Mouse (Mus musculus): ENCODE results near the gene Thada. TPM values are rescaled to one million over a fixed set of nuclear protein-coding genes. Genes with fewer than 3 reads are reported as not detected.
A peak's percentile ranks its signal among the peaks of the same experiment; 100 is the strongest.

The Thada gene
- polyA plus RNA-seq, 1 experiment from 2014 or later, result 15.8 TPM

- peak overlapping the region; percentile 5; the same call in 1 of the 2 replicates for H3K27ac ChIP-seq (ENCODE audit: low read depth, low read length)
- 0 out of 2 replicates have a peak, but pooled peaks have one; percentile 29 for ATAC-seq (ENCODE audit: low FRiP score, low TSS enrichment)
Observed at GRCm38 (mm10) chr17:84261010-84261409, 205.0 kb downstream of the Thada start.

GRCm38 (mm10) chr17:84260226-84260625 is 205.8 kb downstream of the Thada start:
- no peak for ATAC-seq (ENCODE audit: low FRiP score, low TSS enrichment)
- Histone ChIP-seq H3K27ac (ENCODE audit: low read depth, low read length) (no peak overlapping the region), H3K36me3 (ENCODE audit: control insufficient read depth, insufficient read depth, low read length) (no peaks in the 10 kb centered on the region), H3K27me3 (ENCODE audit: control insufficient read depth, insufficient read depth, low read length) (no peaks in the 10 kb centered on the region), H3K9ac (ENCODE audit: low read depth, low read length) (no peak overlapping the region), H3K9me3 (ENCODE audit: control insufficient read depth, low read length) (no peaks in the 10 kb centered on the region), H3K4me3 (ENCODE audit: low read length) (no peak overlapping the region), H3K4me1 (ENCODE audit: control insufficient read depth, insufficient read depth, low read length) (peaks cover 45% of the 10 kb centered on the region), H3K4me2 (replicated peaks; ENCODE audit: low read depth, low read length) (no peak overlapping the region)

More at GRCm38 (mm10) chr17:84261010-84261409, 205.0 kb downstream of the Thada start:
- Histone ChIP-seq H3K4me3 (ENCODE audit: low read length) (no peak overlapping the region), H3K4me1 (ENCODE audit: control insufficient read depth, insufficient read depth, low read length) (peaks cover 46% of the 10 kb centered on the region), H3K9ac (ENCODE audit: low read depth, low read length) (no peak overlapping the region), H3K9me3 (ENCODE audit: control insufficient read depth, low read length) (no peaks in the 10 kb centered on the region), H3K27me3 (ENCODE audit: control insufficient read depth, insufficient read depth, low read length) (no peaks in the 10 kb centered on the region), H3K36me3 (ENCODE audit: control insufficient read depth, insufficient read depth, low read length) (no peaks in the 10 kb centered on the region), H3K4me2 (replicated peaks; ENCODE audit: low read depth, low read length) (no peak overlapping the region)

DNA sequence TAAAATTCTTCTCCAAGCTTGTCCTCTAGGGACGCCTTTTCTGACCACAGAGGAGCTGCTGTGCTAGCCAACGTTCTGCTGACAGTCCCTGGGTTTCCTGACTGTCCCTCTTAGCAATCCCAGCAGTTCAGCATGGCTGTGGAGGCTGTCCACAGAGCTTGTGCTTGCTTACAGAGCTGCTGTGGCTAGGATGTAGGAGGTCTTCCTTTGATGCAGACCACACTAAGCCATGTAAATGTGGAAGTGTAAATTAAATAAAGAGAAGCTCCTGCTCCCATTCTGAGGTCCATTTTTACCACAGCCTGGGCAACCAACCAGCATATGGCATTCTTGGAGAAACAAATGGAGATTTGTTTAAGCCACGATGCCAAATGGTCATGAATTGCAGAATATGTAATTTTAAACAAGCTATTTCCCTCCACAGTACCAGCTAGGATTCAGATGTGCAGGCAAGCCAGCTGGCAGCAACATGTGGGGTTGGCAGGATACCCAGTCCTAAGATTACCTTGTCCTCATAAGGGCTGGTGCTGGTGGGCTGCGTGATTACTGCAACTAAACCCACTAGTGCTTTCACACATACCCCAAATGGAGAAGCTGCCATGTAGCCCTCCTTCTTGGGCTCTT is 207.3 kb downstream of the Thada start:
- H3K4me2 ChIP-seq (replicated peaks; ENCODE audit: low read depth, low read length), result no peak overlapping the region
- WGBS, result 53% methylated on average over 4 of the region's 4 CpGs
- ATAC-seq (ENCODE audit: low FRiP score, low TSS enrichment), result no peak
- no peak overlapping the region for H3K9ac ChIP-seq (ENCODE audit: low read depth, low read length)
- H3K36me3 ChIP-seq (ENCODE audit: control insufficient read depth, insufficient read depth, low read length), result no peaks in the 10 kb centered on the region
- H3K9me3 ChIP-seq (ENCODE audit: control insufficient read depth, low read length), result no peaks in the 10 kb centered on the region
- peak overlapping the region; percentile 67 for H3K27ac ChIP-seq (ENCODE audit: low read depth, low read length)
- H3K27me3 ChIP-seq (ENCODE audit: control insufficient read depth, insufficient read depth, low read length), result no peaks in the 10 kb centered on the region
- H3K4me1 ChIP-seq (ENCODE audit: control insufficient read depth, insufficient read depth, low read length), result peaks cover 35% of the 10 kb centered on the region
- no peak overlapping the region for H3K4me3 ChIP-seq (ENCODE audit: low read length)

DNA sequence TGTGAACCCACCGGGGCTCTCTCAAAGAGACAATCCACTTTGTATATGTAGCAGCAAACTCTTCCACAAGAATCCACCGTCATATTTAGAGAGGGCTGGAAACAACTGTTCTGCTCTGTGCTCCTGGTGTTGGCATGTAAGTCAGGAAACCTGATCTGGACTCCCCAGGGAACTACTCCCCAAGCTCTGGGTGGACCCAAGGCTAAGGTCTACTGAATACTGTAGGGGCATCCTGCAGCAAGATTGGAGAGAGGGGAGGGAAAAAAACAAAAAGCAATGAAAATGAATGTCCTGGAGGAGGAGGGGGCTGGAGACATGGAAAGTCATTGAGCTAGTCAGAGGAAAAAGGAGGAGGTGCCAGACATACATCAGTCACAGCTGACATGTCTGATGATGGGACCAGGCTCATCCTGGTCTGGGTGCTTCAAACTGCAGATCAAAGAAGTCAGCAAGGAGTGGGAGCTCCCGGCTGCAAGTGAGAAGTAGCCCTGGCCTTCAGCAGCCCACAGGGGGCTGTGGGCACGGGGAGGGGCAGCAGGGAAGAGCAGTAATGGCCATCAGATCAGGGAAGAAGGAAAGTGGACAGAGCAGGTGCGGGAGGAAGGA is 208.0 kb downstream of the Thada start:
- Histone ChIP-seq H3K27me3 (ENCODE audit: control insufficient read depth, insufficient read depth, low read length) (no peaks in the 10 kb centered on the region), H3K9me3 (ENCODE audit: control insufficient read depth, low read length) (no peaks in the 10 kb centered on the region), H3K9ac (ENCODE audit: low read depth, low read length) (no peak overlapping the region), H3K36me3 (ENCODE audit: control insufficient read depth, insufficient read depth, low read length) (no peaks in the 10 kb centered on the region), H3K27ac (ENCODE audit: low read depth, low read length) (peak overlapping the region; percentile 67), H3K4me1 (ENCODE audit: control insufficient read depth, insufficient read depth, low read length) (peaks cover 35% of the 10 kb centered on the region), H3K4me3 (ENCODE audit: low read length) (no peak overlapping the region), H3K4me2 (replicated peaks; ENCODE audit: low read depth, low read length) (no peak overlapping the region)
- WGBS, result 34% methylated on average over 5 of the region's 5 CpGs
- ATAC-seq (ENCODE audit: low FRiP score, low TSS enrichment), result peak; percentile 91

GRCm38 (mm10) chr17:84256278-84256819 is 209.7 kb downstream of the Thada start:
- H3K27ac ChIP-seq (ENCODE audit: low read depth, low read length), result peak overlapping the region; percentile 72
- H3K27me3 ChIP-seq (ENCODE audit: control insufficient read depth, insufficient read depth, low read length), result no peaks in the 10 kb centered on the region
- WGBS, result 32% methylated on average over 9 of the region's 9 CpGs
- H3K9me3 ChIP-seq (ENCODE audit: control insufficient read depth, low read length), result no peaks in the 10 kb centered on the region
- no peaks in the 10 kb centered on the region; the same call in 1 of the 2 replicates for H3K36me3 ChIP-seq (ENCODE audit: control insufficient read depth, insufficient read depth, low read length)
- peaks cover 35% of the 10 kb centered on the region for H3K4me1 ChIP-seq (ENCODE audit: control insufficient read depth, insufficient read depth, low read length)
- no peak overlapping the region for H3K4me3 ChIP-seq (ENCODE audit: low read length)
- ATAC-seq (ENCODE audit: low FRiP score, low TSS enrichment), result no peak
- H3K9ac ChIP-seq (ENCODE audit: low read depth, low read length), result no peak overlapping the region
- no peak overlapping the region for H3K4me2 ChIP-seq (replicated peaks; ENCODE audit: low read depth, low read length)

GRCm38 (mm10) chr17:84255841-84256240 is 210.2 kb downstream of the Thada start:
- no peak overlapping the region for H3K4me2 ChIP-seq (replicated peaks; ENCODE audit: low read depth, low read length)
- no peaks in the 10 kb centered on the region; the same call in 1 of the 2 replicates for H3K36me3 ChIP-seq (ENCODE audit: control insufficient read depth, insufficient read depth, low read length)
- no peaks in the 10 kb centered on the region for H3K27me3 ChIP-seq (ENCODE audit: control insufficient read depth, insufficient read depth, low read length)
- no peak for ATAC-seq (ENCODE audit: low FRiP score, low TSS enrichment)
- 30% methylated on average over 2 of the region's 2 CpGs for WGBS
- H3K9ac ChIP-seq (ENCODE audit: low read depth, low read length), result no peak overlapping the region
- H3K4me1 ChIP-seq (ENCODE audit: control insufficient read depth, insufficient read depth, low read length), result peaks cover 31% of the 10 kb centered on the region
- H3K27ac ChIP-seq (ENCODE audit: low read depth, low read length), result peak overlapping the region; percentile 72; the same call in 1 of the 2 replicates
- no peak overlapping the region for H3K4me3 ChIP-seq (ENCODE audit: low read length)
- no peaks in the 10 kb centered on the region for H3K9me3 ChIP-seq (ENCODE audit: control insufficient read depth, low read length)

DNA sequence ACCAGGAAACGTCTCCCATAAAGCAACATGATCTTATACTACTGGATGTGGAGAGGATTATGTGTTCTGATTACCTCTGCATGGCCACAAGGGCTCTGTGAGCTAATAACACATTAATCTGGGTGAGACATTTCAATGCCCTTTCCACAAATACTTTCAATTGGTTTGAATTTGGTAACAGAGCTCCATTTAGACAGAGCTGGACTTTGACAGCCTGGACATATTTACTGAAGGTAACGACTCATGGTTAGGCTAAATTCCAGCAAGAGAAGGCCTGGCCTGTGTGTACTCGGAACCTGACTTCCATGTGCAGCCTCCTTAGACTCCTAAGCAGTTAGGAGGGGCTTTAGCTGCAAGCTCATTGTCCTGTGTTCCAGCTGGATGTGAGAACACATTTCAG is 214.6 kb downstream of the Thada start:
- Histone ChIP-seq H3K36me3 (ENCODE audit: control insufficient read depth, insufficient read depth, low read length) (peaks cover 10% of the 10 kb centered on the region; the same call in 1 of the 2 replicates), H3K27ac (ENCODE audit: low read depth, low read length) (no peak overlapping the region), H3K4me1 (ENCODE audit: control insufficient read depth, insufficient read depth, low read length) (peaks cover 11% of the 10 kb centered on the region), H3K9ac (ENCODE audit: low read depth, low read length) (no peak overlapping the region), H3K4me2 (replicated peaks; ENCODE audit: low read depth, low read length) (no peak overlapping the region), H3K27me3 (ENCODE audit: control insufficient read depth, insufficient read depth, low read length) (no peaks in the 10 kb centered on the region), H3K9me3 (ENCODE audit: control insufficient read depth, low read length) (peaks cover 4% of the 10 kb centered on the region; the same call in 1 of the 2 replicates), H3K4me3 (ENCODE audit: low read length) (no peak overlapping the region)
- WGBS, result 78% methylated on average over 3 of the region's 3 CpGs
- no peak for ATAC-seq (ENCODE audit: low FRiP score, low TSS enrichment)

- H3K9ac ChIP-seq (ENCODE audit: low read depth, low read length), result no peak overlapping the region
- no peaks in the 10 kb centered on the region for H3K27me3 ChIP-seq (ENCODE audit: control insufficient read depth, insufficient read depth, low read length)
- peaks cover 22% of the 10 kb centered on the region for H3K4me1 ChIP-seq (ENCODE audit: control insufficient read depth, insufficient read depth, low read length)
- peaks cover 2% of the 10 kb centered on the region; the same call in 1 of the 2 replicates for H3K36me3 ChIP-seq (ENCODE audit: control insufficient read depth, insufficient read depth, low read length)
- H3K9me3 ChIP-seq (ENCODE audit: control insufficient read depth, low read length), result peaks cover 5% of the 10 kb centered on the region; the same call in 1 of the 2 replicates
- no peak overlapping the region for H3K4me2 ChIP-seq (replicated peaks; ENCODE audit: low read depth, low read length)
- peak overlapping the region; percentile 42 for H3K27ac ChIP-seq (ENCODE audit: low read depth, low read length)
- peak; percentile 81 for ATAC-seq (ENCODE audit: low FRiP score, low TSS enrichment)
- no peak overlapping the region for H3K4me3 ChIP-seq (ENCODE audit: low read length)
- 42% methylated on average over 18 of the region's 18 CpGs for WGBS
Observed at GRCm38 (mm10) chr17:84244182-84244920, 221.7 kb downstream of the Thada start.
